Mouse (Mus musculus) layer of hippocampus, adult 18-20 months (tissue): Measurements from ENCODE around the gene Itpa. TPM values are rescaled to one million over a fixed set of nuclear protein-coding genes. Genes with fewer than 3 reads are reported as not detected.
"Not testable (repeated sequence)": the region's sequence is repeated elsewhere in the genome, so short reads cannot be mapped to it uniquely, and the experiment has no call there.

Source experiments
- DNase-seq, 2 experiments: peaks; one replicate each; pipeline ENCODE4 v3.0.0; 2022; ENCODE audit warnings: low spot score in 2 of 2
- long read RNA-seq: library from polyadenylated mRNA; stranded (forward); transcript quantifications from one replicate; pipeline ENCODE4 v2.0.0, GENCODE M21; 2021
- total RNA-seq, 2 experiments: library from RNA; stranded (reverse); gene quantifications; 2 replicates each; pipeline ENCODE4 v1.2.3; 2021

The Itpa gene
- 10 to 100 TPM; 35.9 to 36.5 TPM for total RNA-seq
- long read RNA-seq, transcript Itpa-201 (8 exons, 1,390 nt): major isoform, 25 of 33 reads
- long read RNA-seq, partial matches to known transcripts: 2 of 33 reads
- long read RNA-seq, other reads (novel, unspliced or antisense): 5 of 33 reads

DNA sequence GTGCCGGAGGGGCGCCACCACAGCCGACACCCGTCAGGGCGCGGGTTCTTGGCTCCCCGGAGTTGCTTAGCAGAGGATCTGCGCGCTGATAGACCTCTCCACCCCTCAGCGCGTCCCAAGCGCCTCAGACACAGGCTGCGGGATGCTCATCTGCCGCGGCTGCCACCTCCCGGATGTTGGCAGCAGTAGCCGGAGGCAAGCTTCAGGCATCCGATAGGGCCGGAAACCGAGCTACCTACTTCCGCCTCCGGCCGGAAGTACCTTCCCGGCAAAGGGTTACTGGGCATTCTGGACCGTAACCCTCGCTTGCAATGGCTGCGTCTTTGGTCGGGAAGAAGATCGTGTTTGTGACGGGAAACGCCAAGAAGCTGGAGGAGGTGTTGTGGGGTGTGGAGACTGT is at the start of gene Itpa:
Itpa (plus strand) TSS at position 52 of the 400 bp plus-strand sequence.
- DNase-seq: peak; percentile 86 to 91

DNA sequence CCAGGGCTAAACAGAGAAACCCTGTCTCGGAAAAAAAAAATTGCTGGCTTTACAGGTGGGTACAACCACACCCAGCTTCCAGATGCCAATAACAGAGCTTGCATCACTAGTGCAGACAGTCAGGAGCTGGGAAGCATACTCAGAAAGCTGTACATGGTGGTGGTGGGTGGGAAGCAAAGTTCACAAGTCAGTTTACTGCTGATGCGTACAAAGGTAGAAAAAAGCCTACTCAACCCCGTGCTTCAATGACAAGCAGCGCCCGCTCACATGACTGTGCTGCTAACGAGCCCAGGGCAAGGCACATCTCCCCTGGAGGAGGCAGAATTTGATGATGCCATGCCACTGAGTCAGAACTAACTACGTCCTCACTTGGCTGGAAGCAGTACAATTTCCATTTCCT is 48.4 kb upstream of the Itpa start:
- DNase-seq: no peak

DNA sequence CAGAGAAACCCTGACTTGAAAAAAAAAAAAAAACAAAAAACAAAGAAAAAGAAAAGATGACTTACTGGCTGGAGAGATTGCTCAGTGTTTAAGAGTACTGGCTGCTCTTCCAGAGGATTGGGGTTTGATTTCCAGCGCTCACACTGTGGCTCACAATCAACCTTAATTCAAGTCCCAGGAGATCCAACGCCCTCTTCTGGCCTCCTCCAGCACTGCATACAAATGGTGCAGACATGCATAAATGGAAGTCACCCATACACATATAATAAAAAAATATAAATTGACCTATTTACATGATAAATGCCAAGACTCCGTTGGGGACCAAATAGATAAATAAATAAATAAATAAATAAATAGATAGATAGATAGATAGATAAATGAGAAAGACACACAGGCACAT is 39.0 kb upstream of the Itpa start:
- DNase-seq: no peak

DNA sequence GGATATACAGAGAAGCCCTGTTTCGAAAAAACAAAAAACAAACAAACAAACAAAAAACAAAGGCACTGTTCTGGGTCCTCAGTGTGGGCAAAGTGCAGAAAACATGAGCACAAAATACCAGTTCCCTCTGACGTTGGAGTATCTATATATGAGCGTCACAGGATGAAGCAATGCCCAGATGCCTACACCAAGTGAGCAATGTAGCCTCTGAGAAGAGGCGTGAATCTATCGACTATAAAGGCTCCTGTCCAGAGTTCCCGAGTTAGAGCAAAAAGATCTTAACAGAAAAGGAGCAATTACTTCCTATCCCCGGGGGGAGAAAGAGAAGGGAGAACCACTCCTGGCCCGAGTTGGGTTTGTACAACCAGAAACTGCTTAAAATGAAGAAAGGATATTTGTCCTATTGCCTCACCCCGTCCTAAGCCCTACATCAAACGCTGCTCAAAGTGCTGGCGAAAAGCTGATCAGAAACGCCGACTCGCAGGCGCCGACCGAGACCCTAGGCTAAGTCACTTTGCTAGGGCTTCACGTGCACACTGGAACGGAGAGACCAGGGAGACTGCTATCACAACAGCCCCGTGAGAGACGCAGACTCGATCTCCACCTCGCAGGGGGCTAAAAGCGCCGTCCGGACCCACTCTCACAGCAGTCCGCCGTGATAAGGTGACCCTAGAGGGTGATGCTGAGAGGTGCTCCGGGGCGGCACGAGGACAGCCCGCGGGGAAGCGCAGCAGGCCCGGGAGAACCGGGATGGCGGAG is 38.2 kb upstream of the Itpa start:
- no peak for DNase-seq

DNA sequence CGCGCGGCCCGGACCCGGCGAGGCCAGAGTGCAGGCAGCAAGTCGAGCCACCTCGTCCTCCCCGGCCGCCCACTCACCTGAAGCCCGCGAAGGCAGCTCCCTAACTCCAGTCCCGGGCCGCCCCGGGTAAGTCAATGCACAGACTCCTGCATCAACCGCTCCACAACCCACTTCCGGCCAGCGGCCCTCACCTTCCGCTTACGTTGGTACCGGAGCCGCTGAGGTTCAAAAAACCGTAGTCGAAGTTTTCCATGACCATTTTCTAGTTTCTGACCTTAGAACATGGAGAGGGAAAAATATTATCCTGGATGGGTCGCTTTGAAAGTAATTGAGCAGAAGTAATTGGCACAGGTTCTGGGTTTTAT is 37.6 kb upstream of the Itpa start, which contains the start of the genes Fastkd5 and Ubox5:
Fastkd5 (minus strand) TSS at position 189 of the 365 bp plus-strand sequence.
Ubox5 (minus strand) TSS at position 200 of the 365 bp plus-strand sequence.
- peak; percentile 81 to 95 for DNase-seq

DNA sequence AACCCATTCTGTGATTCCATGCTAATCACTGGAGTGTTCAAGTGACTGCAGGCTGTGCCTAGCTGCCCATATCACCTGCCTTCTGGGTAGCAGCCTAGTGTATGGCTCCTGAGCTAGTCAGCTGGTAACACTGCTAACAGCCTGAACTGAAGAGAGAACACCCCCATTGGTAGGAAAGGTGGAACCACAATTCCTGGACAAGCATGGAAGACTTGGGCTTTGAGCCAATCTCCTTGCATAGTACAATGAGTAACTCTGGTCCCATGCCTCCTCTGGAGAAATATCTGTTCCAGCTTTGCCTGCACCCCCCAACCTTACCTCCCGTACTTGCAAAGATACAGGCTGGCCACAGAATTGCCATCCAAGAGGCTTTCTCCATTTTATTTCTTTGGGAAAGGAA is 35.0 kb upstream of the Itpa start:
- peak in 1 of 2 experiments; percentile 52 for DNase-seq

DNA sequence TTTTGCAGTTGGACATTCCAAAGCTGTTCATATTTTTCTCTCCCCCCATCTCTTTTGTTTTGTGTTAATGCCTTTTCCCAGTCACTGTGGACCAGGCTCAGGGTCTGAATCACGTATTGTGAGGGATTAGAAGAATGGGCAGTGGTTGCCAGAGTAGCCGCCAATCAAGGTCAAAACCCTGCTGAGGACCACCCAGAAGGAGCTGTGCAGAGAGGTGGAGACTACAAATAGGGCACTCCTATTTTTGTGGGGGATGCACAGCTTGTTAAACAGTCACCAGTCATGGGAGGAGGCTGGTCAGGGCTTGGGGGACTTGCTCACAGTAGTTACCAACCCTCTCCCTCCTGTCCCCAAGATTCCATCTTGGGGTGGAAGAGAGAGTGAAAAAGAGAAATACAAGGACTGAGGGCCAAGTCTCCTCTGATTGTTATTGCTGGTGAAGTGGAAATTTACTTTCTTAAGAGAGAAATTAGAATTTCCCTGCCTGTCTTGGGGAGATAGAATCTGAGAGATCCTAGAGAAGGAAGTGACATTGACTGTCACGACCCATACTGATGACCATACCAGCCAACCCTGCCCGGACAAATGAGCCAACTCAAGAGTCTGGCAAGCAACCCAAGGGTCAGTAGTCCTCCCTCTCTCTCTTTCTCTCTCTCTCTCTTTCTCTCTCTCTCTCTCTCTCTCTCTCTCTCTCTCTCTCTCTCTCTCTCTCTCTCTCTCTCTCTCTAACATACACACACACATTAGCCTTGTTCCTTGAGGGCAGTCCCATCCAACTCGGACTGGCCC is 34.3 kb upstream of the Itpa start:
- no peak for DNase-seq

DNA sequence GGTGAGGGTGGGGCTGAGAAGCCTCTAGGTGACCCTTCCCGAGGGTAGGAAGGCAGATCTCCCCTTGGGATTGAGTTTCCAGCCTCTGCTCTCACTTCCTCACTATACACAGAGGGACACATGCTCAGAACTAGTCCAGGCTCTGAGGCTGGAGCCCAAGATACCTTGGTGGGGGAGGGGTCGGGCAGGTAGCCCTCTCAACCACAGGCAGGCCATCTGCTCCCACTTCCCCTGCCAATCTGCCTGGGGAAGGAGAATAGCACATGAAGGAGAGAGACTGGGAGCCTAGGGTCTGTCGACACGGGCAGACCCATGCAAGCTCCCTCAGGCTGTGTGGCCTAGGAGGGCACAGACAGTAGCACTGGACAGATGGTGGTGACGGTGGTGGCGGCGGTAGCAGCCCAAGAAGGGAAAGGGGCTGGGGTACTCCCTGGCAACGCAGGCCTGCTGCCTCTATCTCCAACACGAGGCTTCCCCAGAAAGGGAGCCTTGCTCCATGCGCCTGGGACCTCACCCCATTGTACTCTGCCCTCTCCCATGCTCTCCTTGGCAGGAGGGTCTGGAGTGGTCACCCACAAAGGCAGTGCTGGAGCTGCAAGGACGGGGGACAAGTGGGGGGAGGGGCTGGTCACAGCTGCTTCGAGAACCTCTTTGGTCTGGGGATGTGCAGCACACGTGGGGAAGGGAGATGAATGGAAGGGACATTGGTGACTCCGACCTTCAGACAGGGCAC is 33.2 kb upstream of the Itpa start:
- no peak for DNase-seq

DNA sequence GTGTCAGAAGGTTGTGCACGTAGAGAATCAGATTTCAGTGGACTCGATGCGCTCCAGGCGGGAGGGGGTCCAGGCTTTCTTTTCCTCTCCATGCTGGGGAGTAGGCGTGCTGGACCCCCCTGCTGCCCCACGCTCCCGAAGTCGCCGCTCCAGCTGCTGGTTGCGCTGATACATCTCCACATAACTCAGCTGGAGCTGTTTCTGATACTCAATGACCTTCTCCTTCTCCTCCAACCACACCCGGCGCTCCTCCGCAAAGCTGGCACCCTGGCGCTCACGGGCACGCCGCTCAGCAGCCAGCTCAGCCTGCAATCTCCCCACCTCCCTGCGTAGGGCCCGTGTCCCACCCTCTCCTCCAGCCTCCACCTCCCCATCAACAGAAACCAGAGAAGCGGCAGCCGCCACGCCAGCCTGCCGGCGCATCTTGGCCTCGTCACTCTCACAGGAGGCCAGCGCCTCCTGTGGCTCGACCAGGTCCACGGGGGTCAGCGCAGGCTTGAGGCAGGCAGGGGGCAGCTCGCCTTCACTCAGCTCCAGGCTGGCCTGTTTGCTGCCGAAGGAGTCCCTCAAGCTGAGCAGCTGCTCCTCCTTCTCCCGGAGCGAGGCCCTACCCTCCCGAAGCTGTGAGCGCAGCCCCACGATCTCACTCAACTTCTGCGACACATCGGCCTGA is 32.5 kb upstream of the Itpa start:
- no peak for DNase-seq

DNA sequence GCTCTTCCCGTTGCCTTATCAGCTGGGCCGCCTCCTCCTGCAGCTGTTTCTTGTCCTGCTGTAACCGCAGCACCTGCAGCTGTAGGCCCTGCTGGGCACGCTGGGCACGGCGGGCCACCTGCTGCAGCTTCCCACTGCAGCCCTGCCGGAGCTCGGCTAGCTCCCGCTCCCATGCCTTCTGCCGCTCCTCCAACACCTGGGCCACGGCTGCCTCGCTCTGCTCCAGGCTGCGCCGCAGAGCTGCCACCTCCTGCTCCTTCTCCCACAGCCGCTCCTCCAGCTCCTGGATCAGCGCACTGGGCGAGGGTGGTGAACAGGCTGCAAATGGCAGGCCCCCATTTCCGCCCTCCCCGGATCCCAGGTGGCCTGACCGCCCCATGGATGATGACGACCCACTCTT is 31.6 kb upstream of the Itpa start:
- no peak for DNase-seq

DNA sequence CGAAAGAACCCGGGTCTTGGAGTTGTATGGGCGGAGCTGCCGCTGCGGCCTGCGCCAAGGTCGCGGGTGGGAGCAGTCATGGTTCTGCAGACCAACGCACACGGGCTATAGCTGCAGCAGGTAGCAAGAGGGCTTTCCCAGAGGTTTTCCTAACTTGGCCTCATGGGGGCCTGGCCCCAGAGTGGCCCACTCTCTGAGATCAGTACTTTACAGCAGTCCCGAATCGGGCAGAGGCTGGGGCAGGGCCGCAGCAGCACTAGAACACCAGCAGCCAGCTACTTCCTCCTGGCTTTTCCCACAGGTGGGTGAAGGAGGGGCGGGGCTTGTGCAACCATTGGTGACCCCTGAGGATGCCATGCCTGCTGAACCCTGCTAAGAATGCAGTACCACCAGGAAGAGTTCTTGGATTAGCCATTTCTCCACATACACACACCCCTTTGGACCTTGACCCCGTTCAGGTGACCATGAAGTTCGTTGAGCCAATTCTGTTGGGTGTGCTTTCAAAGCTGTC is 29.3 kb upstream of the Itpa start:
- no peak for DNase-seq

DNA sequence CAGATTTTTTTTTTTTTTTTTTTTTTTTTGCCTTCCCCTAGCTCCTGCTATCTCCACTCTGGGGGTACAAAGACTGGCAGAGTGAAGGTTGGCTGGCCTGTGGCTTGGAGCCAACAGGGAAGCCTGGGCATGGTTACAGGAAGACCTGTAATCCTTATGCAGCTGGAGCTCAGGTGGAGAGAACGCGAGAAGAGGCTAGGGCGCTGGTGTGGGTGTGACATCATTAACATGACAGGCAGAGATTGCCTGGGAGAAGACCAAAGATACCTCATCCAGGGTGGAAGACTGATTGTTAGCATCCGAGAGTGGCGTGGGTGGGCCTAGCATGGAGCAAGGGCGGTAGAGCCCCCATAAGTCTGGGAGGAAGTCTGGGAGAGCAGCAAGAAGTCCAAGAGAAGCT is 28.1 kb upstream of the Itpa start:
- DNase-seq: no peak

DNA sequence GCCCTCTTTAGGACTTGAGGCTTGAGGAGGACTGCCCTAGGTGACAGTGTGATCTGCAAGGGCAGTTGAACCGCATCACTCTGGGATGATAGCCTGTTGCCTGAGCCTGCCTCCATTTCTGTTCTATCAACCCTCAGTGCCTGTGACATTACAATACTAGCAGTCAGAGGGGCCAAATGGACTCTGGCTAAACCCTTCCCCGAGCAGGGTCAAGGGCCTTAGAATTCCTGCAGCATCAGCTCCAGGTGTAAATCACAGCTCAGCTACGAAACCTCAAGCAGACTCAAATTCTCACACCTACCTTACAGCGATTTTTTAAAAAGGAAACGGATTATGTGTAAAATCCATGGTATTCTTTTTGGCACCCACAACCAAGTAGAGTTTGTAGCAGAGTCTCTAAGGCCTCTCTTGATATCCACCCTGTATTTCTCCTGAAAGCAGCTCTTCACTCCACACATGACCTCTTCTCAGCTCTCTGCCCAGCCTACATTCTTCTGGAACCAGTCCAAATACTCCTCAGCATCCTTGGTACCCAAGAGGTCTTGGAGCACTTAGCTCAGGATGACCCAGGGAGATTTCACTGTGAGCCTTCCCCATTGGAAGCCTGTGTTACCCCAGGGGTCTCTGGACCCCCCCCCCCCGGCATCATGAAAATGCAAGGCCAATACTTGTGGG is 25.9 kb upstream of the Itpa start:
- DNase-seq: no peak

DNA sequence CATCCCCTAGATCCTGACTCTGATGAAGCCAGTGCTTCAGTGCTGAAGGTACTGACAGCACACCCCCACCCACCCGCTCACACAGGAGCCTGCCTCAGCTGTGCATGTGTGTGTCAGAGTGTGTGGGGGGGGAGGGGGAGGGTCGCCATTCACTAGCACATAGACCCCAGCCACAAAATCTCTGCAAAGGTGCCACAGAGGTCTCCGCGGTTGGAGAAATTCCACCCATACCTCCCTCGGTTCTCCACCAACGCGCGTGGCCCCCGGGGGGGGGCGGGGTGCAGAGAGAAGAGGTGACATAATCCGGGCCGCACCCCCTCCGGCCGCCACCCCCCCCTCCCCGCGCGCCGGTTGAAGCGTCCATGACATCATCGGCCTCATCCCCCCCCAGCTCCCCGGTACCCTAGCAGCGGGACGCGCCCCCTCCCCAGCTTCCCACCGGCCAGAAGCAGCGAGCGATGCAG is 25.2 kb upstream of the Itpa start:
- DNase-seq: no peak

DNA sequence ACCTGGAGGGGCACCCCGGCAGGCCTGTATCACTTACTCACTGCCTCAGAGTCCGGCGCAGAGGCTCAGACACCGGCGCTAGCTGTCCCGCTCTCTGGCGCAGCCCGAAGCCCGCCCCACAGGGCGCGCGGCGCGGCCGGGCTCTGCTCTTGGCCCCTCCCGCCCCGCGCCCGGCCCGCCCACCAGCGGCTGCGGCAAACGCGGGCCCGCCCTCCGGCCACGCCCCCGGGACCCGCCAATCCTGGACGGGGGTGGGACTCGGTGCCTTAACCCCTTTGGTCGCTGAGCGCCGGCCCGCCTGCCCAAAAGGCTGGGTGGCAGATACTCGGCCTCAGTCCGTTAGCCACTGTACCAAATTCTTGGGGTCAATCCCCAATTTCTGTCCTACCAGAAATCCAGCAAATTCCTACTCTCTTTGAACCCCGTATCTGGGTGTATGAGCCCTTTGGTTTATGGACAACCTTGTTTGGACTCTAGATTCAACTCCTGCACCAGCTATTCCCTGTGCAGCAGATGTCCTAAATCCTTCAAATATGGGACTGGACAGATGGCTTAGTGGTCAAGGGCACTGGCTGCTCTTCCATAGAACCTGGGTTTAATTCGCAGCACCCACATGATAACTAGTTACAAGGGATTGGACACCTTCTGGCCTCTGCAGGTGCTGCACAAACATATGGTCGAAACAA is 24.6 kb upstream of the Itpa start, which contains the start of gene Lzts3:
Lzts3 (minus strand) TSS at position 120 of the 686 bp plus-strand sequence.
- peak; percentile 91 to 92 for DNase-seq

DNA sequence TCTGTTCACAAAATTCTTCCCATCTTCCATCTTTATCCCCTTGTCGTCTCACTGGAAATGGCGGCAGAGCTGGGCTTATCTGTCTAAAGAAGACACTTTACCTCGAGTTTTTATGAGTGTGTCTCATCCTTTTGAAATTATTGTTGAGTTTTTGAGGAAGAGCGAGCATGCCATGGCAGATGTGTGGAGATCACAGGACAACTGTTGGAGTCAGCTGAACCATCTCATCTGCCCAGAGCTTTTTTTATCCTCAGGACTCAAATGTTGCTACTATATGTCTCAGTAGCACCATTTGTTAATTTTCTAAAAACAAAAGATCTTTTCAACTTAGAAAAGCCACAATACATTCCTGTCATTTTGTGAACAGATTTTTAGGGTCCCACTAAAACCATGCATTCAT is 22.2 kb upstream of the Itpa start:
- DNase-seq: no peak

DNA sequence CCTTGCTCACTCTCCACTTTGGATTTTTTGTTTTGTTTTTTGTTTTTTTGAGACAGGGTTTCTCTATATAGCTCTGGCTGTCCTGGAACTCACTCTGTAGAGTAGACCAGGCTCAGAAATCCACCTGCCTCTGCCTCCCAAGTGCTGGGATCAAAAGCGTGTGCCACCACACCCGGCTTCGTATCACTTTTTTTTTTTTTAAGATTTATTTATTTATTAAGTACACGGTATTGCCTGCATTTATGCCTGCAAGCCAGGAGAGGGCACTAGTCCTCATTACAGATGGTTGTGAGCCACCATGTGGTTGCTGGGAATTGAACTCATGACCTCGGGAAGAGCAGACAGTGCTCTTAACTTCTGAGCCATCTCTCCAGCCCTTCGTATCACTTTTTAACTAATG is 18.4 kb upstream of the Itpa start:
- DNase-seq: not testable (repeated sequence)

DNA sequence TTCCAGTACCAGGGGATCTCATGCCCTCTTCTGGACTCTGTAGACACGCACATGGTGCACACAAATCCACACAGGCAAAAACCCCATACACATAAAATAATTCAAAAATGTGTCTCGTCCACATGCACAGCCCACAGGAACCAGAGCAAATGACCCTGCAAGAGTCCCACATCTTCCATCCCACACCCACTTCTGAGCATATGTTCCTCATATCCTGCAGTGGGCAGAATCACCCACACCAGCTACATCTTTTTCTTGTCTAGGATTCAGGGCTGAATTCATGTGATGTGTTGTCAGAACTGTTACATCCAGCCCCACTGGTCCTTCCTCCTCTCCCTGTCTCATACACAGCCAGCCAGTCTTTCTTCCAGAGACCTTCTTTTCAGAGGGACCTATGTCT is 14.1 kb upstream of the Itpa start:
- DNase-seq: no peak

DNA sequence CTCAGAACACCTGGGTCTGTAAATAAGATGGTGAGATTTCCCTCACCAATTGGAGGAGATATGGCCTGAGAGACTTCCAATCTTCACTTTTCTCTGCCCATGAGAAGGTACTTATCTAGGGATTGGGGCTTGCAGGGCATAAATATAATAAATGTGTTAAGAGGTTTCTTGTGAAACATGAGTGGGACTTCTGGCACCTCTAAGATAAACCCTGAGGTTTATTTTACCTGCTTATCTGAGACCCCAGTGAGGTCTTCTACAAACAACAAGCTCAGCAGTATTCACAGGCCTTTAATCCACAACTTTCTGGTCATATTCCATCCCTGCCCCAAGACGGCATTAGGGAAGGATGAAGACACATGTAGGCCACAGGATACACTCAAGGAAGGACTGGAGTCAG is 13.7 kb upstream of the Itpa start:
- DNase-seq: no peak
